Mouse (Mus musculus) T-helper 17 cell (primary cell): ENCODE data around the gene Wiz.

Source experiments
- in situ Hi-C, 2 experiments: fragments of 300-600 bp; cut with MboI, MseI; formaldehyde crosslinking; loops; 1 replicate in 1 of 2; 2 replicates in 1 of 2; pipeline ENCODE4 v1.15.1; 2025; ENCODE audit warnings: high pct_unique_total_duplicates in 2 of 2

Gene Wiz

DNA sequence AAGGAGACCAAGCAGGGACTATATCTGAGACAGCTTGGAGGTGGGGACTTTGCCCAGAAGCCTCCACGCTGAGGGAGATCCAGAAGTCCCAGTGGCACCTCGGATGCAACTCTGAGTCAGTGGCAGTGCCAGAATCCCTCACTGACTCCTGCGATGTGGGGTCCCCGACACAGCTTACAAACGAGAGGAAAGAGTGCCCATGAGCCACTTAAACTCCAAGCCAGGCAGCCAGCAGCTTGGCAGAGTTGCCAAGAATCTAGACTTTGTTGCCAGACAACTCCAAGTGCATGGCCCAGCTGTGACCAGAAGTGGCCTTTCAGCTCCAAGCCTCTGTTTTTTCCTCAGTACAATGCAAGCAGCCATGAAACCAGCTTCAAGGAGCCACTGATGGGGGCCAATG lies 5.6 kb downstream of the Wiz start:
- in situ Hi-C loops, result no loop called here

DNA sequence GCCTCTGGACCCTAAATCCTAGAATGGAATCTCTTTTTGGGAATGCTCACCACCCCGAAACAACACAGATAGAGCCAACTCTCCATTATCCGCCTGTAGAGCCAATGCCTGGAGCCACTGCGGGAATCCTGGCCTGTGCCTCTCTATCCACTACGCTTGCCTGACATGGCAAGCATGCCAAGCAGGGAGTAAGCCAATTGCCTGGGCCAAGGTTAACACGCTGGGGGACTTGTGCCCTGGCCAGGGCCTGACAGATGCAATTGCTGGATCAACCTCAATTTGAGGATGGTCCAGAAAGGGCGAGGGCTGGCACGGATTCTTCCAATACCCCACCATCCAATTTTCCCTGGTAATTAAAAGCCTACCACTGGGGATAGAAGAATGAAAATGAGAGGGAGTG lies 6.7 kb downstream of the Wiz start:
- in situ Hi-C loops, result no loop called here

DNA sequence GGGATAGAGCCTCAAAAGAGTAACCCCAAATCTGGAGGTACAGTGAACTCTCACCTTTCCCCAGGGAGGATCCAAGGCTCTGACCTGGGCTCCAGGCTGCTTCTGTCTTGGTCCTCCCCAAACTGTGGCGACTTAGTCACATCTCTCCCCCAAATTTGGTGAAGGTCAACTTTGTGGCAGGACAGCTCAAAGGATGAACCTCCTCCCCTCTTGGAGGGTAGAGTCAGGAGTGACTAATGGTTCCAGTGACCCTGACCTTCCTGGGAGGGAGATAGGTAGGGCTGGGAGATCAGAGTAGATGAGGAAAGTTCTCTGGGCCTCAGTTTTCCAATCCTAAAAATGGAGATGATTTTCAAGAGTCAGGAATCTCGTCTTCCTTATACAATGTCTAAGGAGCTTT lies 10.5 kb downstream of the Wiz start:
- in situ Hi-C loops, result no loop called here

DNA sequence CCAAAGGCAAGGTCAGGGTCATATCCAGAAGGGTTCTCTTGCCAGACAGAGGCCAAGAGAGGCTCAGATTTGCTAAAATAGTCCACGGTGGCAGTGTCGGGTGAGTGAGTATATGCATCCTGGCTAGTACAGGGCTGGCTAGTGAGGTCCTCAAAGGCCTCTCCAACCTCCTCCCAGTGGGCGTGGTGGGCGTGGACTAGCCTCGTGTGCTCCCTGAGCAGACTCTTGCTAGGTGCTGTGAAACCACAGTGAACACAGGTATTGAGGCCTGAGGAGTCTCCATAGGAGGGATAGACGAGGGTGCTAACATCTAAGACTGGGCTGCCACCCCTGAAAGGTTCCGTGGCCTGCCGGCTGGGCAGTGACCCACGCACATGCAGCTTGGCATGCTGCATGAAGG lies 12.1 kb downstream of the Wiz start:
- in situ Hi-C loops, result no loop called here

DNA sequence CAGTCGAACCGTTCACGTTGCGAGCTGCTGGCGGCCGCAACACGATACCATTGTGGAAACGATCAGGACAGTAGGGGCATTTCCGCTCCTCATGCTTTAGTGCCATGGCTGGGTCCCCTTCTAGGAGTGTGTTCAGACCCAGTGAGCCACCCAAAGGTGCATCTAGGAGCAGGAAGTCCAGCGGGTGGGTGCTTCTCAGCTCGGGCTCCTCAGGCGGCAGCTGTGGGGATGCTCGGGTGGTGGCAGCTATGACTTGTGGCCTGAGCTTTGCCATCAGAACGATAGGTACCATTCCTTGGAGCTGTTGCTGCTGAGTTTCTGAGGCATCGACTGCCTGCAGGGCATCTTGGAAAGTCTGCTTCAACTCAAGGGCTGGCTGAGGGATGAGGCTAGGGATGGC lies 12.8 kb downstream of the Wiz start:
- in situ Hi-C loops, result no loop called here

DNA sequence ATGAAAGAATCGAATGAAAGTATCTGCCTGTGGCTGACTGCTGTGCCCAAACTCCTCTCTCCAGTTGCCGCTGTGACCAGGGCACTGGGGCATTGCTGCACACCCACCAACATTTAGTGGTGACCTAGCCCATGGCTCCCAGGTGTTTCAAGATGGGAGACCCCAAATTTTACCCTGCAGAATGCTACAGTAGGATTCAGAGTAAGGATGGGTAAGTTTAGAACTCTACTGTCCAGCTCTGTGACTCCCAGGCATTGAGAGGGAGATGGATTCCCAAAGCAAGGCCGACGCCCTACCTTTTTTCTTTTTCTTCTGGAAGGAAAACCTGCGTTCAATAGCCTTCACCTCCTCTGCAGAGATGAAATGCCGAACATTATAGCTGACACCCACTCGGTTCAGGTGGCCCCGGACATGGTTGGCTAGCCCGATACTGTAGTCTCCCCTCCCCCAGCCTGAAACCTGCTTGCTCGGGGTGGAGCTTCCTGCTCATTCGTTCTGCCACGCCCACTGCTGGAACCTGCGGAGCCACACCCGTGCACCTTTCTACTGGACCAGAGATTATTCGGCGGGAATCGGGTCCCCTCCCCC lies 20.2 kb downstream of the Wiz start:
- in situ Hi-C loops, result no loop called here

GRCm38 (mm10) chr17:32367706-32368105 lies 21.5 kb downstream of the Wiz start:
- in situ Hi-C loops, result no loop called here

DNA sequence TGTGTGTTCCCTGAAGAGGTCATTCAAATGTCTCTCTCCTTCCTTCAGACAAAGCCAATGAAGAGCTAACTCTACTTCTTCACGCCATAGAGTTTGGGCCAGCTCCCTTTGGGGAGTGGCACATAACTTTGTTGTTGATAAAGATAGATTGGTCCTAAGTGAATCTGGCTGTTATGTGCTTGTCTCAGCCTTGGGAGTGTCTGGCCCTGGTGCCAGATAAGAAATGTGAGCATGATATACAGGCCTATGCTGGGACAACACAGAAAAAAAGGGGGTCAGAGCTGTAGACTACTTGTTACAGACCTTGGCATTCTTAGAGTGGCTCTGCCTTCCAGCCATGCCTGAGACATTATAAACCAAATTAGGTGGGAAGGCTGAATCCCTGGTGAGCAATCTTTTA lies 23.9 kb downstream of the Wiz start:
- in situ Hi-C loops, result no loop called here

- in situ Hi-C loops, result loop anchor here in 1 of 2 experiments (5.0 kb wide), 1 partner anchor 43 kb away; the partner anchor contains the start of gene Akap8
Measured at GRCm38 (mm10) chr17:32364850-32365249, 24.4 kb downstream of the Wiz start.

DNA sequence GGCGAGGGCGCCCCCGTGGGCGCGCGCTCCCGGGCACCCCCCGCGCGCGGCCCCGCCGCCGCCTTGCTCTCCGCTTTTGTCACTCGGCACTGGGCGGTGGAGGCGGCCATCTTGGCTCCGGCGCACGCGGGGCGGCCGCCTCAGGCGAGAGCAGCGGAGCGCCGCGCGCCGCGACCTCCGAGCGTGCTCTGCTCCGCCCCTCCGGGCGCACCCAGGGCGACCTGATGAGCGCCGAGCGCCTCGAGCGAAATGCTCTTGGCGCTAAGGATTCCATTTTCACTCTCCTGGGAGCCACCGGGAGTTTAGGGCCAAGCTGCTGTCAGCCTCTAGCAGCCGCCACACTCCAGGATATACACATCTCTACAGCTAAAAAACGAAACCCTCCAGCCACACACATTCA lies 24.9 kb downstream of the Wiz start:
- in situ Hi-C loops, result loop anchor here in 1 of 2 experiments (5.0 kb wide), 1 partner anchor 42 kb away; the partner anchor contains the start of gene Akap8

- in situ Hi-C loops, result loop anchor here in 1 of 2 experiments (5.0 kb wide), 1 partner anchor 42 kb away; the partner anchor contains the start of gene Akap8
Measured at GRCm38 (mm10) chr17:32363821-32364301, 25.4 kb downstream of the Wiz start.

GRCm38 (mm10) chr17:32362686-32363085 lies 26.6 kb downstream of the Wiz start:
- in situ Hi-C loops, result loop anchor here in 1 of 2 experiments (5.0 kb wide), 1 partner anchor 40 kb away; the partner anchor contains the start of gene Akap8

GRCm38 (mm10) chr17:32359928-32360327 lies 29.3 kb downstream of the Wiz start:
- in situ Hi-C loops, result loop anchor here (5.0 kb wide), 3 partner anchors 37 to 67 kb away; partner anchors contain the start of gene Akap8 (in 1 of the 2)

DNA sequence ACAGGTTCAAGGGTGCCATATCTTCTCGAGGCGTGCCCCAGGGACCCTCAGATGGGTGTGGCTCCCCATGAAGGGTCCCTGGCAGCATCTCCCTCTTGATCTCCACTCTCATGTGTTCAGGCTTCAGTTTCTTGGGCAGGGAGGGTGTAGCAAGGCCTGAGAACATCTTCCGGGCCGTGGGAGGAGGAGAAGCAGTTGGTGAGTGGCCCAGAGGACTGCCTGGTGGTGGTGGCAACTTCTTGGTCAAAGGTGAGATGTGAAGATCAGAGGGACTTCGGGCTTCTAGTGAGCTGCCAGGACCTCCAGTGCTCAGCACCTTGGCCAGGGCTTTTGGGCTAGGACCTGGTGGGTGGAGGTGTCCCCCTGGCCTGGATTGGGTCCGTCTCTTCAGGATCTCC lies 30.3 kb downstream of the Wiz start:
- in situ Hi-C loops, result loop anchor here in 1 of 2 experiments (5.0 kb wide), 2 partner anchors 38 to 68 kb away; no protein-coding TSS in a partner anchor

- in situ Hi-C loops, result loop anchor here in 1 of 2 experiments (5.0 kb wide), 2 partner anchors 39 to 69 kb away; no protein-coding TSS in a partner anchor
Measured at GRCm38 (mm10) chr17:32358192-32358942, 30.9 kb downstream of the Wiz start.

GRCm38 (mm10) chr17:32356766-32357760 lies 32.2 kb downstream of the Wiz start:
- in situ Hi-C loops, result loop anchor here in 1 of 2 experiments (5.0 kb wide), 2 partner anchors 40 to 70 kb away; no protein-coding TSS in a partner anchor

DNA sequence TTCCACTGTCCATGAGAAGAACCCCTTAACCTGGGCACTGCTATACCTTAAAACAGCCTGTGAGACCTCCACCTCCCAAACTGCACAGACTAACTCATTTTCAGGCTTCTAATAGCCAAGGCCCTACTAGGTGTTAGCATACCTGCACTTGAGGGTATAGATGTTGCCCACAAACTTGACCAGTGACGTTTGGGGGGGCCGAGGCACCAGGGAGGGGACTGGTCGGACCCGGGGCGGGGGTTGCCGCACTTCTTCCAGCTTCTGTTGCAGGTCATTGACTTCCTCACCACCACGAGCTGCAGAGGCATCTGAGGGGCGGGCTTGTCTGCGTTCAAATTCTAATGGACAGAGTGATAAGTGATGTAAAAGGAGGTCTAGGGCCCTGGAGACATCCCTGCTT lies 33.0 kb downstream of the Wiz start:
- in situ Hi-C loops, result loop anchor here in 1 of 2 experiments (5.0 kb wide), 2 partner anchors 41 to 71 kb away; no protein-coding TSS in a partner anchor

DNA sequence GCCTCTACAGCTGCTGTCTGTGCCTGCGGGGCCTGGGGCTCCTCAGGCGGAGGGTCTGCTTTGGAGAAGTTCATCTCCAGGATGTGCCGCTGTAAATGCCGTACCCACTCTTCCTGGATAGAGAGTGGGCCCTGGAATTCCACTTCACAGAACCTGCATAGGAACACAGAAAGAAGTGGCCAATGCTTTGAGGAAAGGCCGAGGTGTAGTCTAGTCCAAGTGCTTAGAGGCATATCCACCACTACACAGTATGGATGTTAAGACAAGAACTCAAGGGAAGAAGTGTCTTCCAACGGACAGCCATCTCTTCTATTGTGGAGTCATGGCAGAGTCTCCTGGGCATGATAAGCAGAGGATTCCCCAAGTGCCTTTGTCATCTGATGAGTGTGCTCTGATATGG lies 34.2 kb downstream of the Wiz start:
- in situ Hi-C loops, result loop anchor here in 1 of 2 experiments (5.0 kb wide), 2 partner anchors 42 to 72 kb away; no protein-coding TSS in a partner anchor

DNA sequence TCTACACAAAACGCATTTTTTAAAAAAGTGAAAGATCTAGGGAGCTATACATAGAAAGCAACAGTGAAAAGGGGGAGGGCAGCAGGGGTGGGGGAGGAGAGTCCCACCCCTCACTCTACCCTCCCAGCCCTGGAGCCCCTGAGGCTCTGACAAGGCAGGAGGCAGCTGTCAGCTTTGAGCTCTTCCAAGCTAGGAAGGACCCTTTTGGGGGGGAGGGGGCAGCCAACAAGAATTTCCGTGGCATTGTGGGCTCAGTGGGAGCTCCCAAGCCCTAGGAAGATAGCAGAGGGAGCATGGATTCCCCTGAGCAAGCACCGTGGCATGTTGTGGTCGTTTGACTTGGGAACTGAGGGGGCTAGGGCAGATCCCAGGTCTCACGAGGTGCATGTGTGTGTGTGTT lies 35.0 kb downstream of the Wiz start:
- in situ Hi-C loops, result no loop called here

GRCm38 (mm10) chr17:32353696-32354095 lies 35.5 kb downstream of the Wiz start:
- in situ Hi-C loops, result no loop called here

GRCm38 (mm10) chr17:32351726-32352125 lies 37.5 kb downstream of the Wiz start:
- in situ Hi-C loops, result no loop called here
